Mouse (Mus musculus): ENCODE results near the gene Faiml.

The Faiml gene

GRCm38 (mm10) chr9:99237139-99237538 lies at the start of gene Faiml:
Gene Faiml, minus strand, starts transcription at chr9:99237239.
- no peak for DNase-seq (ENCODE audit: low read depth, low spot score)

- DNase-seq (ENCODE audit: low read depth, low spot score) = no peak
Observed at GRCm38 (mm10) chr9:99258891-99259290, 21.9 kb upstream of the Faiml start.

- DNase-seq (ENCODE audit: low read depth, low spot score) = peak; percentile 23
Observed at GRCm38 (mm10) chr9:99256821-99257220, 19.8 kb upstream of the Faiml start.

- no peak for DNase-seq (ENCODE audit: low read depth, low spot score)
Observed at GRCm38 (mm10) chr9:99256206-99256605, 19.2 kb upstream of the Faiml start.

GRCm38 (mm10) chr9:99253861-99254260 lies 16.8 kb upstream of the Faiml start:
- DNase-seq (ENCODE audit: low read depth, low spot score) = no peak

- no peak for DNase-seq (ENCODE audit: low read depth, low spot score)
Observed at GRCm38 (mm10) chr9:99248906-99249305, 11.9 kb upstream of the Faiml start.

- no peak for DNase-seq (ENCODE audit: low read depth, low spot score)
Observed at GRCm38 (mm10) chr9:99248304-99248703, 11.3 kb upstream of the Faiml start.

GRCm38 (mm10) chr9:99243895-99244293 lies 6.9 kb upstream of the Faiml start:
- no peak for DNase-seq (ENCODE audit: low read depth, low spot score)

GRCm38 (mm10) chr9:99243190-99243894 lies 6.3 kb upstream of the Faiml start, which contains the start of gene Cep70:
Gene Cep70, plus strand, starts transcription at chr9:99243367.
- DNase-seq (ENCODE audit: low read depth, low spot score) = peak; percentile 97

- DNase-seq (ENCODE audit: low read depth, low spot score) = no peak
Observed at GRCm38 (mm10) chr9:99242533-99243189, 5.6 kb upstream of the Faiml start.

- DNase-seq (ENCODE audit: low read depth, low spot score) = peak; percentile 70
Observed at GRCm38 (mm10) chr9:99242035-99242434, 5.0 kb upstream of the Faiml start.

GRCm38 (mm10) chr9:99240571-99240970 lies 3.5 kb upstream of the Faiml start:
- peak; percentile 17 for DNase-seq (ENCODE audit: low read depth, low spot score)

GRCm38 (mm10) chr9:99239256-99239655 lies 2.2 kb upstream of the Faiml start:
- no peak for DNase-seq (ENCODE audit: low read depth, low spot score)

- no peak for DNase-seq (ENCODE audit: low read depth, low spot score)
Observed at GRCm38 (mm10) chr9:99238276-99238675, 1.2 kb upstream of the Faiml start.

GRCm38 (mm10) chr9:99229450-99229849 lies 7.6 kb downstream of the Faiml start:
- DNase-seq (ENCODE audit: low read depth, low spot score) = peak; percentile 74

- DNase-seq (ENCODE audit: low read depth, low spot score) = no peak
Observed at GRCm38 (mm10) chr9:99224583-99224982, 12.5 kb downstream of the Faiml start.

- DNase-seq (ENCODE audit: low read depth, low spot score) = no peak
Observed at GRCm38 (mm10) chr9:99221636-99222035, 15.4 kb downstream of the Faiml start.

- DNase-seq (ENCODE audit: low read depth, low spot score) = peak; percentile 56
Observed at GRCm38 (mm10) chr9:99217999-99218719, 18.9 kb downstream of the Faiml start.

GRCm38 (mm10) chr9:99216182-99216581 lies 20.9 kb downstream of the Faiml start:
- no peak for DNase-seq (ENCODE audit: low read depth, low spot score)

GRCm38 (mm10) chr9:99212643-99213042 lies 24.4 kb downstream of the Faiml start:
- no peak for DNase-seq (ENCODE audit: low read depth, low spot score)

- DNase-seq (ENCODE audit: low read depth, low spot score) = no peak
Observed at GRCm38 (mm10) chr9:99183043-99183670, 53.9 kb downstream of the Faiml start.

- DNase-seq (ENCODE audit: low read depth, low spot score) = no peak
Observed at GRCm38 (mm10) chr9:99182121-99182520, 54.9 kb downstream of the Faiml start.
